Mouse (Mus musculus): ENCODE results near the gene Snx10. TPM values are rescaled to one million over a fixed set of nuclear protein-coding genes. Genes with fewer than 3 reads are reported as not detected.
A peak's percentile ranks its signal among the peaks of the same experiment; 100 is the strongest.

Gene Snx10
- polyA plus RNA-seq, 1 experiment from 2014 or later = 55.2 TPM

DNA sequence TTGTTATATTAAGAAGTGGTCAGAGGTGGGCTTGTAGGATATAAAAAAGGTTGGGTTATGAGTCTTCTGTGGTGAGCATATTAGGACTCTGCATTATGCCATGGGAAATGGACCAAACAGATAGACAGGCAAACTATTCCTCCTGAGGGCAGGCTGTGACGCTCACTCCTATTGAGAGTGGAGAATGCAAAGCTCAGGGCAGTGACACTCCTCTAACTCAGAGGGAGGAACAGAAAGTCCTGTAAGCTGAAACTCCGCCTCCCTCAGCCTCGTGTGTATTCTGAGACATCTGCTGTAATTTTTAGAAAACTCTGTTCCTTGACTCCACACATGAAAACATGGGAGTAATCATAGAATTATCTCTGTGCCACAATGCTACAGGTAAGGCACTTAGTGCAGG is 106.0 kb downstream of the Snx10 start:
- Histone ChIP-seq H3K4me2 (ENCODE audit: low read length) (no peak overlapping the region), H3K27ac (replicated peaks; ENCODE audit: low read depth, low read length) (no peak overlapping the region), H3K9ac (replicated peaks; ENCODE audit: low read length) (no peak overlapping the region), H3K4me1 (ENCODE audit: control insufficient read depth, insufficient read depth, low read length) (peaks cover 2% of the 10 kb centered on the region; the same call in 1 of the 2 replicates), H3K4me3 (replicated peaks; ENCODE audit: low read depth, low read length) (no peak overlapping the region), H3K36me3 (ENCODE audit: control insufficient read depth, insufficient read depth, low read length) (no peaks in the 10 kb centered on the region), H3K27me3 (ENCODE audit: control insufficient read depth, insufficient read depth, low read length) (no peaks in the 10 kb centered on the region), H3K9me3 (ENCODE audit: control insufficient read depth, low read length) (no peaks in the 10 kb centered on the region)
- no peak for DNase-seq
- WGBS = 70% methylated on average over 3 of the region's 3 CpGs
- no peak for ATAC-seq (ENCODE audit: low FRiP score, low TSS enrichment)

DNA sequence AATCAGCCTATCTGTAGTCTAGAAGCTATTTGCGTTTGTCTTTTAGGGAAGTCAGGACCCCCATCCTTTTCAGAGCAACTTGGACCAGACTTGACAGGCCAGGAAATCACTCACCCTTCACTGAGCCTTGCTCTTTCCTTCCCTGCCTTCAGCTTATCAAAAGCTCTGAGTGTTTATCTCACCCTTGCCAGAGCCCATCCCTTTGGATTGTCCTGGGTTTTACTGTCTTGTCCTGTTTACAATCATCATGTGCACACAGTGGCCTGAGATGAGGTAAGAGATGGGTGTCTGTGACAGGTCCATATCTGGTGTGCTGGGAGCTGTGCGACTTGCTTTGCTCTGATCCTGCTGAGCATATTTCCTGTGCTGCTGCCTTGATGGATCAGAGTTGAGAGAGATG is 106.5 kb downstream of the Snx10 start:
- no peaks in the 10 kb centered on the region for H3K9me3 ChIP-seq (ENCODE audit: control insufficient read depth, low read length)
- no peaks in the 10 kb centered on the region for H3K27me3 ChIP-seq (ENCODE audit: control insufficient read depth, insufficient read depth, low read length)
- peaks cover 7% of the 10 kb centered on the region; the same call in 1 of the 2 replicates for H3K4me1 ChIP-seq (ENCODE audit: control insufficient read depth, insufficient read depth, low read length)
- no peak overlapping the region for H3K4me2 ChIP-seq (ENCODE audit: low read length)
- 79% methylated on average over 2 of the region's 2 CpGs for WGBS
- no peak overlapping the region for H3K9ac ChIP-seq (replicated peaks; ENCODE audit: low read length)
- no peak for DNase-seq
- H3K4me3 ChIP-seq (replicated peaks; ENCODE audit: low read depth, low read length) = no peak overlapping the region
- no peak for ATAC-seq (ENCODE audit: low FRiP score, low TSS enrichment)
- H3K36me3 ChIP-seq (ENCODE audit: control insufficient read depth, insufficient read depth, low read length) = no peaks in the 10 kb centered on the region
- H3K27ac ChIP-seq (replicated peaks; ENCODE audit: low read depth, low read length) = no peak overlapping the region

GRCm38 (mm10) chr6:51632928-51633662 is 109.4 kb downstream of the Snx10 start:
- Histone ChIP-seq H3K9ac (replicated peaks; ENCODE audit: low read length) (no peak overlapping the region), H3K36me3 (ENCODE audit: control insufficient read depth, insufficient read depth, low read length) (no peaks in the 10 kb centered on the region), H3K4me3 (replicated peaks; ENCODE audit: low read depth, low read length) (no peak overlapping the region), H3K27me3 (ENCODE audit: control insufficient read depth, insufficient read depth, low read length) (no peaks in the 10 kb centered on the region), H3K4me1 (ENCODE audit: control insufficient read depth, insufficient read depth, low read length) (peaks cover 15% of the 10 kb centered on the region), H3K9me3 (ENCODE audit: control insufficient read depth, low read length) (no peaks in the 10 kb centered on the region), H3K27ac (replicated peaks; ENCODE audit: low read depth, low read length) (no peak overlapping the region), H3K4me2 (ENCODE audit: low read length) (no peak overlapping the region)
- DNase-seq (no peak), ATAC-seq (ENCODE audit: low FRiP score, low TSS enrichment) (no peak)
- WGBS = 86% methylated on average over 4 of the region's 4 CpGs

- no peak overlapping the region for H3K27ac ChIP-seq (replicated peaks; ENCODE audit: low read depth, low read length)
- H3K36me3 ChIP-seq (ENCODE audit: control insufficient read depth, insufficient read depth, low read length) = no peaks in the 10 kb centered on the region
- H3K4me2 ChIP-seq (ENCODE audit: low read length) = no peak overlapping the region
- H3K27me3 ChIP-seq (ENCODE audit: control insufficient read depth, insufficient read depth, low read length) = no peaks in the 10 kb centered on the region
- DNase-seq (no peak), ATAC-seq (ENCODE audit: low FRiP score, low TSS enrichment) (no peak)
- peaks cover 15% of the 10 kb centered on the region for H3K4me1 ChIP-seq (ENCODE audit: control insufficient read depth, insufficient read depth, low read length)
- WGBS = 83% methylated on average over 8 of the region's 8 CpGs
- H3K4me3 ChIP-seq (replicated peaks; ENCODE audit: low read depth, low read length) = no peak overlapping the region
- no peaks in the 10 kb centered on the region for H3K9me3 ChIP-seq (ENCODE audit: control insufficient read depth, low read length)
- no peak overlapping the region for H3K9ac ChIP-seq (replicated peaks; ENCODE audit: low read length)
Measured at GRCm38 (mm10) chr6:51633663-51634362, 110.1 kb downstream of the Snx10 start.

DNA sequence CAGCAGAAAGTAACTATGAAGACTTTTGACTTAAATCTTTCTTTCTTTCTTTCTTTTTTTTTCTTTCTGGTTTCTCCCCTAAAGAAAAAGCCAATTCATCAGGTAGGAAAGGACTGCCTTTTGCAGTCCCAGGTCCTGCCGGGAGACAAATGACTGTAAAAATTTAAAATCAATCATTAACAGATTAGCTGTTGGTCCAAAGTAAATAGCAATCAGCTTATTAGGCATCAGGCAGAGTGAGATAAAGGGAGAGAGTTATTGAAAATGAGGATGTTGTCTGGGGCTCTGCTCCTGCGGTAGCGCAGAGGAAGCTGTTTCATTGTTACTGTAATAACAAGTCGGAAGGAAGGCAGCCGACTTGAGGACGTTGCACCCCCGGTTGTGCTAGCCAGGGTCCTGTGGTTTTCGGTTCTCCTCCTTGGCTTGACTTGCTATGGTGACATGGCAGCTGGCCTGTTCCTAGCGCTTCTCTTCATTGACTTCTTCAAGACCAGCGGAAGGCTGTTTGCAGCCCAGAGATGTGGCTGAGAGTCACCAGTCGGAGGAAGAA is 112.4 kb downstream of the Snx10 start:
- DNase-seq (no peak), ATAC-seq (ENCODE audit: low FRiP score, low TSS enrichment) (no peak)
- no peaks in the 10 kb centered on the region for H3K36me3 ChIP-seq (ENCODE audit: control insufficient read depth, insufficient read depth, low read length)
- peak overlapping the region; percentile 37; the same call in 1 of the 2 replicates for H3K27ac ChIP-seq (replicated peaks; ENCODE audit: low read depth, low read length)
- peaks cover 17% of the 10 kb centered on the region for H3K4me1 ChIP-seq (ENCODE audit: control insufficient read depth, insufficient read depth, low read length)
- no peak overlapping the region for H3K4me3 ChIP-seq (replicated peaks; ENCODE audit: low read depth, low read length)
- H3K4me2 ChIP-seq (ENCODE audit: low read length) = no peak overlapping the region
- 76% methylated on average over 11 of the region's 11 CpGs for WGBS
- H3K9me3 ChIP-seq (ENCODE audit: control insufficient read depth, low read length) = no peaks in the 10 kb centered on the region
- H3K9ac ChIP-seq (replicated peaks; ENCODE audit: low read length) = no peak overlapping the region
- no peaks in the 10 kb centered on the region for H3K27me3 ChIP-seq (ENCODE audit: control insufficient read depth, insufficient read depth, low read length)

Small RNA genes within 50 kb of the gene (microRNA-seq; reads per million reads assigned to microRNA genes)
- gene Gm22914 = not detected

Other genes starting within 250 kb of the Snx10 start
- gene Nfe2l3, start 91.2 kb upstream of the Snx10 start, polyA plus RNA-seq (2014; fragmentation: Nextera tagmentation; extraction: Ambion mirVana) = 8.2 and 9.0 TPM in 2 replicates
- gene Hnrnpa2b1, start 54.0 kb upstream of the Snx10 start, polyA plus RNA-seq (2014; fragmentation: Nextera tagmentation; extraction: Ambion mirVana) = 859 and 918 TPM in 2 replicates
- 518 and 525 TPM in 2 replicates for gene Cbx3, start 53.5 kb upstream of the Snx10 start, polyA plus RNA-seq (2014; fragmentation: Nextera tagmentation; extraction: Ambion mirVana)